Mouse (Mus musculus): ENCODE results near the gene Echs1.

Gene Echs1

GRCm38 (mm10) chr7:140060936-140061831, 55.1 kb downstream of the Echs1 start:
- DNase-seq, result peak; percentile 45

GRCm38 (mm10) chr7:140059601-140060000, 56.7 kb downstream of the Echs1 start:
- no peak for DNase-seq

GRCm38 (mm10) chr7:140058528-140058927, 57.7 kb downstream of the Echs1 start:
- no peak for DNase-seq

- peak; percentile 48 for DNase-seq
Measured at GRCm38 (mm10) chr7:140057413-140058407, 58.6 kb downstream of the Echs1 start.

Data from lung, postnatal 10 days (tissue).